Mouse (Mus musculus) bone marrow macrophage, adult 2 months (primary cell): ENCODE results near the gene Pcdh8.

Source experiments
- CTCF ChIP-seq: IDR thresholded peaks from 2 replicates; pipeline ENCODE4 v1.5.1; 2012; ENCODE audit warnings: low read depth, mild to moderate bottlenecking, low read length, moderate library complexity
- POLR2A ChIP-seq: IDR thresholded peaks from 2 replicates; pipeline ENCODE4 v1.6.1; 2012; ENCODE audit warnings: mild to moderate bottlenecking, low read depth, low read length, borderline replicate concordance

GRCm38 (mm10) chr14:79737642-79738379 lies 33.3 kb downstream of the Pcdh8 start:
- no peak for TF ChIP-seq POLR2A
- TF ChIP-seq CTCF = no peak
